Mouse (Mus musculus) bone marrow, adult 2 months (tissue): ENCODE results near the gene B4galnt3. TPM values are rescaled to one million over a fixed set of nuclear protein-coding genes. Genes with fewer than 3 reads are reported as not detected.

Experiments
- H3K27ac ChIP-seq: fragments of 200-500 bp; 2 replicates; pipeline ENCODE4 v1.5.1; 2012; ENCODE audit warnings: low read depth, mild to moderate bottlenecking, control low read depth, inconsistent platforms, low read length; ENCODE audit not compliant: control insufficient read depth, poor library complexity, insufficient read depth
- H3K4me1 ChIP-seq: fragments of 200-500 bp; 2 replicates; pipeline ENCODE4 v1.6.1; 2011; ENCODE audit warnings: low read length; ENCODE audit not compliant: control insufficient read depth, insufficient read depth
- H3K4me3 ChIP-seq: fragments of 200-500 bp; replicated peaks from 2 replicates; pipeline ENCODE3; 2011; ENCODE audit warnings: mild to moderate bottlenecking, low read depth, low read length, control low read depth; ENCODE audit not compliant: control insufficient read depth
- CTCF ChIP-seq: fragments of 200-500 bp; IDR thresholded peaks from 2 replicates; pipeline ENCODE4 v1.5.1; 2011; ENCODE audit warnings: low read length, control low read depth; ENCODE audit not compliant: control insufficient read depth, insufficient read depth
- POLR2A ChIP-seq: fragments of 200-500 bp; IDR thresholded peaks from 2 replicates; pipeline ENCODE4 v1.6.1; 2011; ENCODE audit warnings: low read depth, mild to moderate bottlenecking, control low read depth, low read length, borderline replicate concordance; ENCODE audit not compliant: control insufficient read depth
- WGBS: fragments of 180-500 bp; shearing (Covaris S2); methylation state at CpG from one replicate; pipeline ENCODE4 v1.1.7; 2018; 5-methylcytosine and 5-hydroxymethylcytosine counted together
- polyA plus RNA-seq: library from polyadenylated mRNA; stranded (reverse); fragments of >200 nt; gene quantifications from 2 replicates; pipeline ENCODE4 v1.2.4, GENCODE M21; 2011; ENCODE audit warnings: low replicate concordance; ENCODE audit not compliant: missing spikeins, insufficient read depth, insufficient read length

B4galnt3 gene
- polyA plus RNA-seq, 1 experiment, result 1.0 TPM

DNA sequence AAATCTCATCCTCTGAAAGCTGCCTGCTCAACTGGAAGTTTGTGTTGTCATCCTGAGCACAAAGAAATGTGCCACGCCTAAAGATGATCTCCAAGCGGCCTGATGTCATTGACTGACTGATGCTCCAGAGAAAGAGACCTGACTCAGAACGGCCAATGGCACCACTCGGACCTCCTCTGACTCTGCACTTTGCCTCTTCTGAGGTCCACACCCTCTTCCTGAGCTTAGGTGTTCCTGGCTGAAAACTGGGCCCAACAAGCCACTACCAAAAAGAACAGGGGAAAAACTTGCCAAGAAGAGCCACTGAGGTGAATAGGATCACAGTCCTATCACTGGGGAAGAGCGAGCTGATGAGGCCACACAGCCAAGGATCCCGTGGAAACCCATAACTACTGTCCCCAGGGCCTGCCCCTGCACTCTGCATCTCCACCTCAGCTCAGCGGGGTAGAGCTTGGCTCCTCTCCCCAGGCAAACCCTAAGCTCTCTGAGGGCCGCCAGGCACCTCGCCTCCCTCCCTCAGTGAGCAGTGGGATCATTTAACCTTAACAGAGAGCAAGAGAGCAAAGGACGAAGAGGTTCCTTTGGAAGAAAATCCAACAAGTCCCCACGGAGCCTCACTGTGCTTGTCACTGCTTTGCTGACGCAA is 31.4 kb downstream of the B4galnt3 start:
- WGBS, result 73% methylated on average over 12 of the region's 12 CpGs
- Histone ChIP-seq H3K4me1 (no peaks in the 10 kb centered on the region), H3K27ac (no peak overlapping the region), H3K4me3 (no peak overlapping the region)
- TF ChIP-seq POLR2A (no peak), CTCF (no peak)

DNA sequence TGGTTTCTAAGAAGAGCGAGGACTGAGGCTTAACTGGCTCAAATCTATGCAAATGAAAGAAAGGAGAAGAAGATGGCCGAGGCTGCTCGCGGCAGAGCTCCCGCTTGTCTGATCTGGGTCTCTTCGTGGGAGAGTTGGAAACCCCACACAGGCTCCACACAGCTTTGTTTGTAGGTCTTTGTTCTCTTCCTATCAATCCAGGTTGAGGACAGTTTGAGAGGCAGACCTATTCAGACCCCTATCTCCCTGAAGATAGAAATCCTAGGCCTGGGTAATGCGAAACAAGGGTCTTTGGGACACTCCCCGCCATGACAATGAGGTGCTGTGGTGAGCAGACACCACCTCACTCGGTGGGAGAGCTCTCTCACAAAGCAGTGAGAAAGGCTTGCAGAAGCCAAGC is 34.9 kb downstream of the B4galnt3 start:
- TF ChIP-seq CTCF, result no peak
- no peak for TF ChIP-seq POLR2A
- 55% methylated on average over 9 of the region's 9 CpGs for WGBS

DNA sequence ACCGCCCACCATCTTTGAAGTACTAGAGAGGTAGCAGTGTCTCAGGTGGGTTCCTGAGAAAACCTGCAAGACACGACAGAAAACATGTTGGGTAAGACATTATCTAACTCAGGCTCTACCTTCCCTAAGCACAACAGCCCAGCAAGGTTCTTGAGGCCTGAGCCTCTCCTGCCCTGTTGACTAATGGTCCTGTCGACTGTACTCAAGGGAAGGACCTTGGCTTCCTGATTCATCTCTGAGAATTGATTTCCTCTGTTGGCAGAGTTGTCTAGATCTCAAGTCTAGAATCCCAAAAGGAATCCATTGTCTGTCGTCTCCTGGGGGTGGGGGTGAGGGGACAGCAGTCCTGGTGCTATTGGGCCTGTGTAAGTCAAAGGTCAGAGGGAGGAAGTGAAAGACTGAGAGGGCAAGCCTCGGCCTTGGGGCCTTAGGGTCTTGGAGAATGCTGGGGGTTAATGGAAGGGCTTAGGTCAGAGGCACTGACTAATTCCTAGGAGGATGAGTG is 37.9 kb downstream of the B4galnt3 start:
- H3K27ac ChIP-seq, result no peak overlapping the region
- H3K4me1 ChIP-seq, result no peaks in the 10 kb centered on the region
- 70% methylated on average over 5 of the region's 5 CpGs for WGBS
- no peak overlapping the region for H3K4me3 ChIP-seq
- no peak for TF ChIP-seq CTCF
- TF ChIP-seq POLR2A, result no peak

More for the DNA sequence above, 34.9 kb downstream of the B4galnt3 start:
- Histone ChIP-seq H3K4me3 (no peak overlapping the region), H3K4me1 (no peaks in the 10 kb centered on the region), H3K27ac (no peak overlapping the region)

DNA sequence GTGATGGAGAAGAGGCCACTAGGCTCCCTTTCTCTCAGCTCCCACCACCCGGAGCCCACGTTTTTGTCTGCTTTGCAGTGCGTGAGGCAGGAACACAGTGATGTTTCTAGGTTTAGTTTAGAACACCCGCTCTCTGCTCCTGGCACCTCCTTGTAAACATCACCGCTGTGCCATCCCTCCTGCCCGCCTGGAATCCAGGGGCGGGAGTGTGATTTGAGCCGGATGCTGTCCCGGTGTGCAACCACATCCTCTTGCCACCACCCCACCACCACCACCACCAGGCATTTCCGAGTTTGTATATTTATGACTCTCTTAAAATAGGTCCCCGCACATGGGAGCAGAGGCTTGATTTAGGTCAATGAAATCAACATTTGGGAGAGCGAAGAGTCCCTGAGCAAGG is 38.7 kb downstream of the B4galnt3 start:
- H3K4me3 ChIP-seq, result no peak overlapping the region
- no peaks in the 10 kb centered on the region for H3K4me1 ChIP-seq
- TF ChIP-seq POLR2A (no peak), CTCF (no peak)
- 28% methylated on average over 12 of the region's 12 CpGs for WGBS
- no peak overlapping the region for H3K27ac ChIP-seq

DNA sequence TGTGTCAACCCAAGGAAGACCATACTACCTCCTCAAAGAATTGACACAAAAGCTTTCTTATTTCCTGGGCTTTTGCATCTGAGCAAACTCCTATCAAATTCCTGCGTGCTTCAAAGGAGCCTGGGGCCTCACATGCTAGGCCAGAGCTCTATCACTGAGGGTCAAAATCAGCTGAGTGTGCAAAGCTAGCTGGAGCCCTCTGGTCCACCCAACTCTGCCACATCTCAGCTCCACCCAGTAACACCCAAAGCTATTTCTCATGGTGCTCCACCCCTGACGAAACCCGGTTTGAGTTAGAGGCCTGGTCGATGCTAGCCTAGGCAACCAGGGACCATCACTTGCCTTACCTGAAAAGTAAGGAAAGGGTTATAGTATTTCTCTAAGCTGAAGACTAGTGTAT is 39.2 kb downstream of the B4galnt3 start:
- no peak overlapping the region for H3K27ac ChIP-seq
- no peaks in the 10 kb centered on the region for H3K4me1 ChIP-seq
- H3K4me3 ChIP-seq, result no peak overlapping the region
- WGBS, result 74% methylated on average over 4 of the region's 4 CpGs
- TF ChIP-seq CTCF (no peak), POLR2A (no peak)

DNA sequence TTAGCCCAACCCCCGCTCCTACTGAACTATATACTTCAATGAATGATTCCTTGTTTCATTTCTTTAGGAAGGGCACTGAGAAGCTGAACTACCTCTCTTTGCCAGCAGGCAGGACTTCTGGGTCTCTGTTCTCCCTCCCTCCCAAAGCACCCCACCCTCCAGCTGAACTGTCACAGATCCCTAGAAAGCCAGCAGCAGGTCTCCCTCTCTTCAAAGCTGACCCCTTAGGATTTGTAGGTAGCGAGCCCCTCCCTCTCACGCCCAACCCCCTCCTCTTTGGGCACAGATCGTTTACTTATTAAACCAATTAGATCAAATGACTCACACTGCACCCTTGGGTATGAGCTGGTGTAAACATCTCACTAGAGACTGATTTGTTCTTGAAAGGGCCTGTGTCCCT is 39.7 kb downstream of the B4galnt3 start:
- H3K4me3 ChIP-seq, result no peak overlapping the region
- no peak overlapping the region for H3K27ac ChIP-seq
- TF ChIP-seq CTCF (no peak), POLR2A (no peak)
- WGBS, result 73% methylated on average over 4 of the region's 4 CpGs
- no peaks in the 10 kb centered on the region for H3K4me1 ChIP-seq

DNA sequence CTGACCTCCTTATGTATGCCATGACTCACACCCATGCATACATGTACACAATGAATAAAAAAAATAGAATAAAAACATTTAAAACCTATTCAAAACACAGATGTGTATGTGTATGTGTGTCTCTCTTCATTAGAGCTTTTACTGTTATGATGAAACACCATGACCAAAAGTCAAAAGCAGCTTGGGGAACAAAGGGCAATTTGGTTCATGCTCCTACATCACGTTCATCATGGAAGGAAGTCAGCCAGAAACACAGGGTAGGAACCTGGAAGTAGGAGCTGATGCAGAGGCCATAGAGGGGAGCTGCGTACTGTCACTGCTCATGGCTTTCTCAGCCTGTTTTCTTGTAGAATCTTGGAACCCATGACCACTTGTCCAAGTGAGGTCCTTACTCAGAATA is 41.6 kb downstream of the B4galnt3 start:
- H3K4me1 ChIP-seq, result no peaks in the 10 kb centered on the region
- H3K4me3 ChIP-seq, result no peak overlapping the region
- no peak overlapping the region for H3K27ac ChIP-seq
- 66% methylated on average over 2 of the region's 2 CpGs for WGBS
- TF ChIP-seq CTCF, result no peak
- TF ChIP-seq POLR2A, result no peak

DNA sequence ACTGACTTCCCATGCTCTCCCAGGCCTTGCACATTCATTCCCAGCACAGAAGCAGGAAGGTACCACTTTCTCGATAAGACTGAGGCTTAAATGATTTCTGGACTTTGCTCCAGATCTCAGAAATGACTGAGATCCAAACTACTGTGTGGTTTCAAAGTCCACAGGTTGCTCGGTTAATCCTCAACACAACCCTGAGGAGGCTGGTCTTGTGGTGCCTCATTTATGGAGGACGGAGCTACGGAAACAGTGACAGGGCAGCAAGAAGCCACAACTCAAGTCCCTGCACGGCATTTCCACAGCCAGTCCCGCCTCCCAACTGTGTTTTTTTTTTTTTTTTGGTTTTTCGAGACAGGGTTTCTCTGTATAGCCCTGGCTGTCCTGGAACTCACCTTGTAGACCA is 43.3 kb downstream of the B4galnt3 start:
- WGBS, result 61% methylated on average over 7 of the region's 7 CpGs
- Histone ChIP-seq H3K27ac (no peak overlapping the region), H3K4me3 (no peak overlapping the region), H3K4me1 (no peaks in the 10 kb centered on the region)
- TF ChIP-seq CTCF (no peak), POLR2A (no peak)

DNA sequence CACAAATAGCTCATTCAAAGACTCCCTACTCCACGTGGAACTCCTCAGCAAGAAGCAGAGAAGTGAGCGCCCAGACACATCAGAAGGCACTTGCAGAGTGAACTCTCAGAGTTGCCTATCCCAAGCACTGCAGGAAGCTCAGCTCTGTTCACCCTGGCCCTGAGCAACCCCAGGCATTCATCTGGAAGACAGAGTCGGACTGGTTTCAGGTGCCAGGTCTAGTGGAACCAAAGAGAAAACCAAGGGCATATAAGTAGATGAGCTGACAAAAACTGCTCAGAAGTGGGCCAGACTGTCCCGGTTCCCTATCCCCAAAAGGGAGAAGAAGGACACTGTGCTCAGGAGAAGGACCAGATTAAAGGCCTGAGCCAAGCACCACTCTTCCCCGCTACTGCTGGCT is 44.5 kb downstream of the B4galnt3 start:
- no peak for TF ChIP-seq POLR2A
- no peak for TF ChIP-seq CTCF
- 73% methylated on average over 5 of the region's 5 CpGs for WGBS
- no peak overlapping the region for H3K4me3 ChIP-seq
- no peak overlapping the region for H3K27ac ChIP-seq
- no peaks in the 10 kb centered on the region for H3K4me1 ChIP-seq
